Mouse (Mus musculus): ENCODE measurements around the gene Gm572. TPM values are rescaled to one million over a fixed set of nuclear protein-coding genes. Genes with fewer than 3 reads are reported as not detected.

Gene Gm572
- polyA plus RNA-seq, 1 experiment = not detected

GRCm38 (mm10) chr4:148619805-148620204 lies 23.3 kb upstream of the Gm572 start:
- Histone ChIP-seq H3K4me3 (replicated peaks; ENCODE audit: control insufficient read depth, low read depth, low read length) (no peak overlapping the region), H3K4me1 (ENCODE audit: control insufficient read depth, insufficient read depth, low read length) (no peaks in the 10 kb centered on the region; the same call in 1 of the 2 replicates), H3K27ac (ENCODE audit: control insufficient read depth, insufficient read depth, low read depth, low read length, poor library complexity) (no peak overlapping the region)
- 82% methylated on average over 1 of the region's 1 CpGs for WGBS
- no peak for TF ChIP-seq CTCF (IDR thresholded peaks at IDR 0.05; ENCODE audit: control insufficient read depth, insufficient read depth, low read length)
- no peak for TF ChIP-seq POLR2A (IDR thresholded peaks at IDR 0.05; ENCODE audit: borderline replicate concordance, control insufficient read depth, low read depth, low read length)

- Histone ChIP-seq H3K27ac (ENCODE audit: control insufficient read depth, insufficient read depth, low read depth, low read length, poor library complexity) (no peak overlapping the region), H3K4me3 (replicated peaks; ENCODE audit: control insufficient read depth, low read depth, low read length) (no peak overlapping the region), H3K4me1 (ENCODE audit: control insufficient read depth, insufficient read depth, low read length) (no peaks in the 10 kb centered on the region; the same call in 1 of the 2 replicates)
- 75% methylated on average over 1 of the region's 1 CpGs for WGBS
- no peak for TF ChIP-seq CTCF (IDR thresholded peaks at IDR 0.05; ENCODE audit: control insufficient read depth, insufficient read depth, low read length)
- TF ChIP-seq POLR2A (IDR thresholded peaks at IDR 0.05; ENCODE audit: borderline replicate concordance, control insufficient read depth, low read depth, low read length) = no peak
These were observed 22.4 kb upstream of the Gm572 start for GRCm38 (mm10) chr4:148620718-148621117.

GRCm38 (mm10) chr4:148622485-148622884 lies 20.6 kb upstream of the Gm572 start:
- Histone ChIP-seq H3K4me1 (ENCODE audit: control insufficient read depth, insufficient read depth, low read length) (no peaks in the 10 kb centered on the region; the same call in 1 of the 2 replicates), H3K4me3 (replicated peaks; ENCODE audit: control insufficient read depth, low read depth, low read length) (no peak overlapping the region), H3K27ac (ENCODE audit: control insufficient read depth, insufficient read depth, low read depth, low read length, poor library complexity) (no peak overlapping the region)
- WGBS = 73% methylated on average over 4 of the region's 4 CpGs
- TF ChIP-seq POLR2A (IDR thresholded peaks at IDR 0.05; ENCODE audit: borderline replicate concordance, control insufficient read depth, low read depth, low read length) = no peak
- no peak for TF ChIP-seq CTCF (IDR thresholded peaks at IDR 0.05; ENCODE audit: control insufficient read depth, insufficient read depth, low read length)

GRCm38 (mm10) chr4:148623609-148624008 lies 19.5 kb upstream of the Gm572 start:
- WGBS = 65% methylated on average over 4 of the region's 4 CpGs
- Histone ChIP-seq H3K27ac (ENCODE audit: control insufficient read depth, insufficient read depth, low read depth, low read length, poor library complexity) (no peak overlapping the region), H3K4me1 (ENCODE audit: control insufficient read depth, insufficient read depth, low read length) (no peaks in the 10 kb centered on the region; the same call in 1 of the 2 replicates), H3K4me3 (replicated peaks; ENCODE audit: control insufficient read depth, low read depth, low read length) (no peak overlapping the region)
- no peak for TF ChIP-seq POLR2A (IDR thresholded peaks at IDR 0.05; ENCODE audit: borderline replicate concordance, control insufficient read depth, low read depth, low read length)
- no peak for TF ChIP-seq CTCF (IDR thresholded peaks at IDR 0.05; ENCODE audit: control insufficient read depth, insufficient read depth, low read length)

- TF ChIP-seq CTCF (IDR thresholded peaks at IDR 0.05; ENCODE audit: control insufficient read depth, insufficient read depth, low read length) (no peak), POLR2A (IDR thresholded peaks at IDR 0.05; ENCODE audit: borderline replicate concordance, control insufficient read depth, low read depth, low read length) (no peak)
- Histone ChIP-seq H3K4me1 (ENCODE audit: control insufficient read depth, insufficient read depth, low read length) (no peaks in the 10 kb centered on the region; the same call in 1 of the 2 replicates), H3K27ac (ENCODE audit: control insufficient read depth, insufficient read depth, low read depth, low read length, poor library complexity) (no peak overlapping the region), H3K4me3 (replicated peaks; ENCODE audit: control insufficient read depth, low read depth, low read length) (no peak overlapping the region)
- WGBS = 83% methylated on average over 10 of the region's 10 CpGs
These were observed 18.1 kb upstream of the Gm572 start for GRCm38 (mm10) chr4:148625010-148625409.

- WGBS = under 1% methylated on average over 57 of the region's 57 CpGs
- Histone ChIP-seq H3K4me3 (replicated peaks; ENCODE audit: control insufficient read depth, low read depth, low read length) (peak overlapping the region; percentile 85), H3K27ac (ENCODE audit: control insufficient read depth, insufficient read depth, low read depth, low read length, poor library complexity) (peak overlapping the region; percentile 97), H3K4me1 (ENCODE audit: control insufficient read depth, insufficient read depth, low read length) (no peaks in the 10 kb centered on the region; the same call in 1 of the 2 replicates)
- TF ChIP-seq POLR2A (IDR thresholded peaks at IDR 0.05; ENCODE audit: borderline replicate concordance, control insufficient read depth, low read depth, low read length) = no peak
- no peak for TF ChIP-seq CTCF (IDR thresholded peaks at IDR 0.05; ENCODE audit: control insufficient read depth, insufficient read depth, low read length)
These were observed 17.1 kb upstream of the Gm572 start for GRCm38 (mm10) chr4:148625756-148626622.

GRCm38 (mm10) chr4:148626623-148627185 lies 16.4 kb upstream of the Gm572 start, which contains the start of gene Tardbp:
Tardbp (minus strand) TSS chr4:148627019.
- TF ChIP-seq CTCF (IDR thresholded peaks at IDR 0.05; ENCODE audit: control insufficient read depth, insufficient read depth, low read length) (no peak), POLR2A (IDR thresholded peaks at IDR 0.05; ENCODE audit: borderline replicate concordance, control insufficient read depth, low read depth, low read length) (peak; percentile 97)
- under 1% methylated on average over 51 of the region's 51 CpGs for WGBS
- H3K4me1 ChIP-seq (ENCODE audit: control insufficient read depth, insufficient read depth, low read length) = no peaks in the 10 kb centered on the region; the same call in 1 of the 2 replicates
- H3K4me3 ChIP-seq (replicated peaks; ENCODE audit: control insufficient read depth, low read depth, low read length) = peak within 1 kb of the TSS; percentile 85
- H3K27ac ChIP-seq (ENCODE audit: control insufficient read depth, insufficient read depth, low read depth, low read length, poor library complexity) = peak within 1 kb of the TSS; percentile 97

- Histone ChIP-seq H3K4me3 (replicated peaks; ENCODE audit: control insufficient read depth, low read depth, low read length) (peak overlapping the region; percentile 15), H3K4me1 (ENCODE audit: control insufficient read depth, insufficient read depth, low read length) (no peaks in the 10 kb centered on the region; the same call in 1 of the 2 replicates), H3K27ac (ENCODE audit: control insufficient read depth, insufficient read depth, low read depth, low read length, poor library complexity) (no peak overlapping the region)
- no peak for TF ChIP-seq CTCF (IDR thresholded peaks at IDR 0.05; ENCODE audit: control insufficient read depth, insufficient read depth, low read length)
- TF ChIP-seq POLR2A (IDR thresholded peaks at IDR 0.05; ENCODE audit: borderline replicate concordance, control insufficient read depth, low read depth, low read length) = no peak
- 63% methylated on average over 3 of the region's 3 CpGs for WGBS
These were observed 15.9 kb upstream of the Gm572 start for GRCm38 (mm10) chr4:148627246-148627645.
